Mouse (Mus musculus): Measurements from ENCODE around the gene Itfg2. TPM values are rescaled to one million over a fixed set of nuclear protein-coding genes. Genes with fewer than 3 reads are reported as not detected.

The Itfg2 gene
- polyA plus RNA-seq, 1 experiment from 2014 or later, result 13.4 TPM

Other genes starting within 250 kb of the Itfg2 start
- gene Tead4, start 124.1 kb downstream of the Itfg2 start, polyA plus RNA-seq (2015; fragmentation: Nextera tagmentation; extraction: Ambion mirVana), result 0.46 and 0.77 TPM in 2 replicates
- gene Tulp3, start 69.1 kb downstream of the Itfg2 start, polyA plus RNA-seq (2015; fragmentation: Nextera tagmentation; extraction: Ambion mirVana), result 2.5 TPM in 2 replicates
- 64.3 and 70.5 TPM in 2 replicates for gene Rhno1, start 62.0 kb downstream of the Itfg2 start, polyA plus RNA-seq (2015; fragmentation: Nextera tagmentation; extraction: Ambion mirVana)
- gene Foxm1, start 62.0 kb downstream of the Itfg2 start, polyA plus RNA-seq (2015; fragmentation: Nextera tagmentation; extraction: Ambion mirVana), result 12.2 and 14.7 TPM in 2 replicates
- gene Tex52, start 49.5 kb downstream of the Itfg2 start, polyA plus RNA-seq (2015; fragmentation: Nextera tagmentation; extraction: Ambion mirVana), result not detected in 2 replicates
- gene Gm44596, start 49.4 kb downstream of the Itfg2 start, polyA plus RNA-seq (2015; fragmentation: Nextera tagmentation; extraction: Ambion mirVana), result not detected in 2 replicates
- 1.4 and 1.6 TPM in 2 replicates for gene Nrip2, start 25.6 kb downstream of the Itfg2 start, polyA plus RNA-seq (2015; fragmentation: Nextera tagmentation; extraction: Ambion mirVana)
- gene Fkbp4, start 13.7 kb upstream of the Itfg2 start, polyA plus RNA-seq (2015; fragmentation: Nextera tagmentation; extraction: Ambion mirVana), result 273 and 316 TPM in 2 replicates
- 64.5 and 76.6 TPM in 2 replicates for gene Pzp, start 101.8 kb upstream of the Itfg2 start, polyA plus RNA-seq (2015; fragmentation: Nextera tagmentation; extraction: Ambion mirVana)
- gene A2ml1, start 156.7 kb upstream of the Itfg2 start, polyA plus RNA-seq (2015; fragmentation: Nextera tagmentation; extraction: Ambion mirVana), result 4.4 and 4.6 TPM in 2 replicates
- gene Klrb1a, start 198.6 kb upstream of the Itfg2 start, polyA plus RNA-seq (2015; fragmentation: Nextera tagmentation; extraction: Ambion mirVana), result 0.23 and 0.29 TPM in 2 replicates
- gene Clec2h, start 237.5 kb upstream of the Itfg2 start, polyA plus RNA-seq (2015; fragmentation: Nextera tagmentation; extraction: Ambion mirVana), result not detected in 2 replicates

All from liver, embryonic 13.5 days (tissue).